Mouse (Mus musculus): ENCODE results near the gene Fam131b. TPM values are rescaled to one million over a fixed set of nuclear protein-coding genes. Genes with fewer than 3 reads are reported as not detected.

The Fam131b gene
- total RNA-seq, 2 experiments from 2014 or later: 74.8 to 76.8 TPM

DNA sequence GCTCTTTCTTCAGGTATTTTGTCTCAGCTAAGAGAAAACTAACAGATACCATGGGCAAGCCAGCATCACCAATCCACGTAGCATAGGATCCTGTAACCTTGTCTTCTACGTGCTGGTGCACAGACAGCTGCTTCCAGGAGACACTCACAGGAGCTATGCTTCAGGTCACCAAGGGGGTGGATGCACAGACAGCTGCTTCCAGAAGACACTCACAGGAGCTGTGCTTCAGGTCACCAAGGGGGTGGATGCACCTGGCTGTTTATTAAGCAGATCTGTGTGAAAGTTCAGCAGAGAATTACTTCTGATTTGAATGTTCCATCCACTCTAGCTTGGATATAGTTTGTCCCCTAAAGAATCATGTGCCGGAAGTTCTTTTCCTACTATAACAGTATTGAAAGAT is 6.5 kb upstream of the Fam131b start:
- no peak for DNase-seq (ENCODE audit: extremely low spot score in 1 of 2, low spot score in 1 of 2)

DNA sequence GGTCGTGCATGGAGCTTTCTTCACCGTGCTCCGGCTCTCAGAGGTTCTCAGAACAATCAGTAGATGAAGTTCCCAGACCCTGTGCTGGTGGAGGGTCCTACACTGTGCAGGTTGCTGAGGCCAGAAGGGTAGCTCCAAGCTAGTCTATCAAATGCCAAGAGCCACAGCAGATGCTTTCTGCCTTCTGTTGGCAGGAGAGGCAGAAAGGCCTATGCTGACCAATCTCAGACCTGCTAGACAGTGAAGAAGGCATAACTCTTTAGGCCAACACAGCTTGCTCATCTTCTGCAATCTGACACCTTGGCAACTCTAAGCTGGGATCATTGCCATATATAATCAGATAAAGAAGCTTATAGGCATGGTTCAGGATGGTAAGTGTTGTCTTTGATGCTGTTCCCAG is 5.8 kb upstream of the Fam131b start:
- no peak for DNase-seq (ENCODE audit: extremely low spot score in 1 of 2, low spot score in 1 of 2)

DNA sequence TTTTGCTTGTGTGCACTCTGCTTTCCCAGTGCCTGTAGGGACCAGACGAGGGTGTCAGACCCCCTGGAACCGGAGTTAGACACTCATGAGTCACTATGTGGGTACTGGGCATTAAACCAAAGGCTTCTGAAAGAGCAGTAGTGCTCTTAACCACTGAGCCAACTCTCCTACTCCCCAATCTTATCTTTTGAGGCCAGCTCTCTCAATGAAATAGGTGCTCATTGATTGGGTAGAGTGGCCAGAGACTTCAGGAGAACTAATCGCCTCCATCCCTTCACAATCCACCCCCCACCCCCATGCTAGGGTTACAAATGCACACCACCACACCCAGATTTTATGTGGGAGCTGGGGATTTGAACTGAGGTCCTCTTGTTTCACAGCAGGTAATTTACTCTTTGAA is 4.3 kb upstream of the Fam131b start:
- DNase-seq (ENCODE audit: extremely low spot score in 1 of 2, low spot score in 1 of 2): no peak

GRCm38 (mm10) chr6:42326509-42326908 is 2.1 kb upstream of the Fam131b start:
- no peak for DNase-seq (ENCODE audit: extremely low spot score in 1 of 2, low spot score in 1 of 2)

DNA sequence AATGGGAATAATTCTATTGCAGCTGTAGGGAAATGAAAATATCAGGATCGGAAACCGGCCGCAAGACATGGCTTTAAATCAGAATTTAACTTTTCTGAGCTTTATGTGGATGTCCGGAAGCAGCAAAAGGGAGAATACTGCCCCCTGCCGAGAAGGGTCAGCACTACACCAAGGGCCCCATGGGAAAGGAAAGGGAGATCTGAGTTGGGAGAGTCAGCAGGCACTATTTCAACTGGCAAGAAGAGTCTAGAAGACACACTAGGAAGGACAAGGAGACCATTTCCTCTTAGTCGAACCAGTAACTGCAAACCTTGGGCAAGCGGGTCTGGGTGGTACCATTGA is 796 bp upstream of the Fam131b start:
- peak; percentile 84 to 93 for DNase-seq (ENCODE audit: extremely low spot score in 1 of 2, low spot score in 1 of 2)

DNA sequence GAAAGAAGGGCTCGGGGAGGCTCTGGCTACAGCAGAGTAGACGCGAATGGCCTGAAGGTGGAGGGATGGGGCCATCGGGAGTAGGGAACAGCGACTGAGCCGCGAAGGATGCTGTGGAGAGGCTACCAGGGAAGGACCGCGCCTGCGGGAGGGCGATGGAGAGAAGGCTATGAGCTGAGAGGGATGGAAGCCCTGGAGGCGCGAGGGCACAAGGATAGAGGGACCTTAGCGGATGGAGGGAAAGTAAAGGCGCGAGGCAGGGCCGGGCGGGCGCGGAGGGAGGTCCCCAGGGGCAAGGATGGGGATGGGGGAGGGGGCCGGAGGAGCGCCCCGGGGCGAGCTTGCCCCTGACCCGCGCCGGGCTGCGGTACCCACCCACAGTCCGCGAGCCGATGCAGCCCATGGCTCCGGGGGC is 369 bp downstream of the Fam131b start:
- DNase-seq (ENCODE audit: extremely low spot score in 1 of 2, low spot score in 1 of 2): peak in 1 of 2 experiments; percentile 40

GRCm38 (mm10) chr6:42323371-42324066 is 924 bp downstream of the Fam131b start:
- no peak for DNase-seq (ENCODE audit: extremely low spot score in 1 of 2, low spot score in 1 of 2)

DNA sequence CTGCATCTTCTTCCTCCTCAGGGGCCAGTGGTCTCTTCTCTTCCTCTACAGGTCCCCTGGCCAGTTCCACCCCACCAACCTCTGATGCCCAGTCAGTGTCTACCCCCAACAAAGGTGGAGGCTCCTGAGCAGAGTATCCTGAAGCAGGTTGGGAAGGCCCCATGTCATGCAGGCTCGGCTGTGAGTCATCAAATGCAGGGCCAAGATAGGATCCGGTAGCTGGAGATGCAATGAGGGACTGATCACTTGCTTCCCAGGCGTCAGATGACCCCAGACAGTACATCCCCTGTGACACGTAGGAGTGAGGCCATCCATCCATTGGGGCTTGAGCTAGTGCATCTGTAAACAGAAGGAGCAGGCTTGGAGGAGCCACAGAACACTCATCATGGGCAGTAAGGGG is 6.2 kb downstream of the Fam131b start:
- no peak for DNase-seq (ENCODE audit: extremely low spot score in 1 of 2, low spot score in 1 of 2)

DNA sequence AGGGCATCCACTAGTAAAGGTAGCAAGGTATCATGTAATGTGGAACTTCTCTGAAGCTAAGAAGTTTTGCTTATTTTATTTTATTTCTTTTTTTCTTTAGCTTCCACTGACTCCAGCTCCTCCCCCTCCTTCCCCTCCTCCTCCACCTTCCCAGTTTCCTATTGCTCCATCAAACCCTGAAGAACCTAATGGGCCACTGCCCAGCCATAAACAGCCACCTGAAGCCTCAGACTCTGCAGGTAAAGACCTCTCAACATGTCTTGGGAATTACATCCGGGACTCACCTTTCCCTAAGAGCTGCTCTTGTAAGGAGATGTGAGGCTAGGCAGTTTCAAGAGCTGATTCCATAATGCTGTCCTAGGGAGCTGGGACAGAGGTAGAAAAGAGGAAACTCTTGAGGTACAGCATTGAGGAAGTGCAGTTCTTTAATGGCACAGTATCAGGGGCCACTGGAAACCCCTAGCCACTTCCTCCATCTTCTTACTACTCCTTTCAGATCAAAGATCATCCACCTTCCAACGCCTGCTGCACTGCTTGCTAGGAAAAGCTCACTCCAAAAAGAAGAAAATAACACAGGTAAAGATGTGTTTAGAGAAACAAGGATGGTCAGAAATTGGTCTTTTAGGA is 13.9 kb downstream of the Fam131b start:
- DNase-seq (ENCODE audit: extremely low spot score in 1 of 2, low spot score in 1 of 2): no peak

DNA sequence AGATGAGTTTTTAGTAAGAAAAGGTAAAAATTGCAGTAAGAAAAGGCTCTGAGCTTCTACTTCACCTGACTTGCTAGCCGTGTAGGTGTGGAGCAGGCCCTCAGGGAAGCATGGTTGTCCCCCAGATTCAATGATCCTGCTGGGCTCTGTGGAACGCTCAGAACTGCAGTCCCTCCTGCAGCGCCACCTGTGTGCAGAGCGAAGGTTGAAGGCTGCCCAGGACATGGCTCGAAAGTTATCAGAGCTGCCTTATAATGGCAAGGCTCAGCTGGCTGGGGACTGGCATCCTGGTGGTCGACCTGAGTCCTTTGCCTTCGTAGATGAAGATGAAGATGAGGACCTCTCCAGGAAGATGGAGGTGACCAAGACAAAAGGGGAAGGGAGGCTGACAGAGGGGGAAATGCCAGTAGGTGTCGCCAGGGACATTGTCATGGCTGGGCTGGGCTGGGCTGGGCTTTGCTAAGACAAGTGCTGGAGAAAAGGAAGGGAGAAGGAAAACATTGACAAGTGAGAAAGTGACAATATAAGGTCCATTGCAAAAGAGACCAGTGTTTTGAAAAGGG is 14.5 kb downstream of the Fam131b start:
- no peak for DNase-seq (ENCODE audit: extremely low spot score in 1 of 2, low spot score in 1 of 2)

GRCm38 (mm10) chr6:42299362-42299761 is 25.1 kb downstream of the Fam131b start:
- DNase-seq (ENCODE audit: extremely low spot score in 1 of 2, low spot score in 1 of 2): no peak

DNA sequence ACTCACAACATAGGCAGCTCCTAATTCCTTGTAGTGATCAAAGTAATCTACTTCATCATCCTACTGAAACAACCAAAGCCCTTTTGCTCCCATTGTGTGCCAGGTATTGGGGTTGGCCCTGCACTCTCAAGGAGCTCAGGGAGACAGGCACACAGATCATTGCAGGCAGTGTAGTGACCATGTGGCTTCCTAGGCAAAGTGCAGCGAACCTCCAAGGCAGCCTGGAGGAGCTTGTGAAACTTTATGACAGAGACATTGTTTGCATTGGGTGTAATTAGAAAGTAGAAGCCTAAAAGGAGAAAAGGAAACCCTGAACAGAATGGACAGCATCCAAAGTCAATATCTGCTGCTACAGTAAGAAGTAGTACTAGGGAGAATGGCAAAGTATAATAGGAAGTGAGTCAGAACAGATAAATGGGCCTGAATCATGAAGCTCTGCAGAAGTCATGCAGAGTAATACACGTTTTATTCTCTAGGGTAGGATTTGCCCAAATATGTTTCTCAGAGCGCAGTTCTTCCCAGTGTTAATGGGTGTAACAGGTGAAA is 28.8 kb downstream of the Fam131b start:
- DNase-seq (ENCODE audit: extremely low spot score in 1 of 2, low spot score in 1 of 2): no peak

- no peak for DNase-seq (ENCODE audit: extremely low spot score in 1 of 2, low spot score in 1 of 2)
These were observed 31.1 kb downstream of the Fam131b start for GRCm38 (mm10) chr6:42293327-42293726.

- no peak for DNase-seq (ENCODE audit: extremely low spot score in 1 of 2, low spot score in 1 of 2)
These were observed 36.9 kb downstream of the Fam131b start for GRCm38 (mm10) chr6:42287562-42287961.

DNA sequence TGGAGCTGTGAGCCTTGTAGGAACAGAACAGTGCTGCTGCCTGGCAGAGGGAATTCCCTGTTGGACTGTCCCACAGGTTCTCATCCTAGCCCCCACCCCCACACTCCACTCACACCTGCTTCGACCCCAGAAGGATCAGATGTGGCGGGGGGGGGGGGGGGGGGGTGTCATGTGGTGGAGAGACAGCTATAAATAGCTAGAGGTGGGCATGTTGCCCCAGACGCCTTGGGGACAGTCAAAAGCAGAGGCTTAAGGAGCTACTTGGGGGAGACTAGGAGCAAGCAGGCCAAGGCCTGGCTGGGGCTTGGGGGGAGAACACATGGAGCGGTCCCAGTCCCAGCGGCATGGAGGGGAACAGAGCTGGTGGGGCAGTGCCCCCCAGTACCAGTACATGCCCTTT is 38.0 kb downstream of the Fam131b start, which contains the start of gene Clcn1:
Gene Clcn1 (plus strand): TSS at position 238 of the 400 bp plus-strand sequence.
- DNase-seq (ENCODE audit: extremely low spot score in 1 of 2, low spot score in 1 of 2): no peak

GRCm38 (mm10) chr6:42282865-42283528 is 41.4 kb downstream of the Fam131b start:
- no peak for DNase-seq (ENCODE audit: extremely low spot score in 1 of 2, low spot score in 1 of 2)

DNA sequence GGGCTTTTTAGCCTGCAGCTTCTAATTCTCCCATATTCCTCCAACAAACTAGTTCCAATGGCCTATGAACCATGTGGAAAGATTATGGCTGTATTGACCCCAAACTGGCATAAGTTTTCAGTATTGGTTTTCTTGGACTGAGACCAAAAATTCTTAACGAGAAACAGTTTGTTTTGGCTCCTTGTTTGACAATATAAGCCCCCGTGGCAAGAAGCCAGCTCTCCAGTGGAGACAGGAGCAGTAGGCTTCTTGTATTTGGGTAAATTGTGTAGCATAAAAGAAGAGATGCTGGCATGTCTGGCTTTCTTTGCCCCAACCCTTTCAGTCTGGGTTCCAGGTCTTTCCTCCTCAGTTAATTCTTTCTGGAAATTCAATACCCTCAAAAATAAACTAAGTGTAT is 48.3 kb downstream of the Fam131b start:
- DNase-seq (ENCODE audit: extremely low spot score in 1 of 2, low spot score in 1 of 2): no peak

DNA sequence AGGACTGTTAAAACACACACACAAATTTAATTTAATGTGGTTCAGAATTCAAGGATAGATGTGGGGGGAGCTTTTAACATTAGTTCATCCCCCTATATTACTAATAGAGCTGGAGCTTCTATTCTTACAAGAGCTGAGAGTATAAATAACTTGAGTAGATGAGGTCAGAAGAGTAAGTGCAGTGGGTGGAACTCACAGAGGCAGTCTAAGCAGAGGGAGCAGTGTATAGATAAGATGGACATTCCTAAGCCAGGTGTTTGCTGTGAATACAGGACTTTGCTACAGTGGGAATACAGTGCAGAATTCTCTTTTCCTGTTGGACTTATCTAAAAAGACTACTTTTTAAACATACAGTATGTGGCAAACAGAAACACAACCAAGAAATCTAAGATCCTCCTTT is 53.6 kb downstream of the Fam131b start:
- DNase-seq (ENCODE audit: extremely low spot score in 1 of 2, low spot score in 1 of 2): no peak

DNA sequence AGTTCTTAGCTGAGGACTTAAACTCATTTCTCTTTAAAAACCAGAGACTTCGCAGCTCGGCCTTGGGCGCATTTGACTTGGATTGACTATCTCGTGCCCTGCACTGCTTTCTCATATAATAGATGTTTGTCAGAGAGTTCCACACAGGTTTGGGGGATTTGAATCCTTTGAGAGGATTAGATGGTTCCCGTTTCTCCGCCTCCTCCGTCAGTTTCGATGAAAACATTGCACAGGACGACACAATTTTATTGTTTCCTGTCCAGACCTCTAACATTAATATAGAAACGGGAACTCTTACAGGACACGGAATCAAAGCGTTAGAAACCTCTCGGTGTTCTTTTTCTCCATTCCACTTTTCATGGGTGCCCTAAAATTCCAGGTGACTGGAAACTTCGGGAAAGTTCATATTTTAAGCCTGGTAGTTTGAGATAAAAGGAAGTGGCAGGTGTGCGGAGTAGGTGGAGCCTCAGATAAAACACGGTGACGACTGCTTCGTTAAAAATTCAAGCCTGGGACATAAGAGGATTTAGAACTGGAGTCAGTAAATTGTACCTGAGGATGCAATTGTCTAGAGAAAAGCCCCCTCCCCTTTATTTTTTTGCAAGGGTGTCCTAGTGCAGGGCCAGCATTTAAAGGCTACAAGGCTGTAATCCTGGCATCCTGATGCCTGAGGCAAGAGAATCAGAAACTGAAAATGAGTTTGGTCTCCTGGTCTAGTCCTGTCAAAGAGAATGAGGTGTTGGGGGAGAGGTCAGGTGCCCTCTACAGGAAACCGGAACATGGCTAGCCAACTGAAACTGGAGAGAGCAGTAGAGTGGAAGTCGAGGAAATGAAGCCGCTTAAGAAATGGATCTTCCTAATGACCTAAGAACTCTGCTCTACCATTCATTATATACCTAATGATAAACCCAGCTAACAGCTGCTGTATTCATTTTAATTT is 58.8 kb downstream of the Fam131b start:
- DNase-seq (ENCODE audit: extremely low spot score in 1 of 2, low spot score in 1 of 2): no peak
